Mouse (Mus musculus): ENCODE measurements around the gene Pcbp1. TPM values are rescaled to one million over a fixed set of nuclear protein-coding genes. Genes with fewer than 3 reads are reported as not detected.

Pcbp1 gene
- total and polyA plus RNA-seq, 3 experiments: 68.9 to 337 (median 73.0) TPM

- H3K9ac ChIP-seq (ENCODE audit: insufficient read depth, low read depth): peak overlapping the region; percentile 95
- H3K27ac ChIP-seq (ENCODE audit: insufficient read depth, low read depth): peak overlapping the region; percentile 99; the same call in 1 of the 2 replicates
- dilution Hi-C loops (cut with MboI; ENCODE audit: extremely low pct_ligation_motif_present, extremely low pct_unique_long_range_greater_than_20kb, low sequenced_read_pairs) (no loop called here), in situ Hi-C loops (cut with MboI; ENCODE audit: low pct_ligation_motif_present, low pct_unique_long_range_greater_than_20kb, low sequenced_read_pairs) (no loop called here)
- H3K27me3 ChIP-seq (replicated peaks): no peaks in the 10 kb centered on the region
- H3K4me1 ChIP-seq (ENCODE audit: control insufficient read depth in 1 of 2, insufficient read depth in 2 of 2): peaks cover 0 to 15% of the 10 kb centered on the region in 2 experiments; a peak in 2 of 4 replicates
- DNase-seq (ENCODE audit: extremely low read depth): no peak
- H3K4me3 ChIP-seq (replicated peaks in 1 of 3; ENCODE audit: low read depth in 2 of 3, low read length in 2 of 3, poor library complexity in 1 of 3): peak overlapping the region in 2 of 3 experiments; percentile 53 to 66
- peaks cover 4 to 38% of the 10 kb centered on the region in 2 experiments for H3K36me3 ChIP-seq (replicated peaks in 1 of 2; ENCODE audit: control insufficient read depth in 1 of 2, insufficient read depth in 1 of 2, low read length in 1 of 2)
- peaks cover 29% of the 10 kb centered on the region for H3K79me2 ChIP-seq (replicated peaks; ENCODE audit: control insufficient read depth, extremely low read depth, insufficient read depth, poor library complexity, severe bottlenecking)
- TF ChIP-seq JUND (conservative IDR thresholded peaks at IDR 0.05; ENCODE audit: low read depth, low read length) (no peak), MXI1 (IDR thresholded peaks at IDR 0.05; ENCODE audit: low read depth, low read length) (no peak), SIN3A (IDR thresholded peaks at IDR 0.05; ENCODE audit: low read length) (0 out of 2 replicates have a peak, but pooled peaks have one; percentile 9), CHD1 (IDR thresholded peaks at IDR 0.05; ENCODE audit: low read depth, low read length) (peak; percentile 30; the same call in 1 of the 2 replicates), POLR2AphosphoS2 (IDR thresholded peaks at IDR 0.05; ENCODE audit: low read depth, low read length) (no peak), USF2 (conservative IDR thresholded peaks at IDR 0.05; ENCODE audit: low read depth, low read length) (no peak), ZNF384 (IDR thresholded peaks at IDR 0.05; ENCODE audit: low read depth, low read length) (peak; percentile 60), NELFE (IDR thresholded peaks at IDR 0.05; ENCODE audit: low read depth, low read length) (no peak), MAX (IDR thresholded peaks at IDR 0.05; ENCODE audit: low read length) (no peak), ELF1 (IDR thresholded peaks at IDR 0.05; ENCODE audit: low read depth, low read length) (no peak), EP300 (IDR thresholded peaks at IDR 0.05; ENCODE audit: low read length) (no peak), RCOR1 (conservative IDR thresholded peaks at IDR 0.05; ENCODE audit: low read depth, low read length) (no peak), NRF1 (IDR thresholded peaks at IDR 0.05; ENCODE audit: low read depth, low read length) (0 out of 2 replicates have a peak, but pooled peaks have one; percentile 8), CTCF (conservative IDR thresholded peaks at IDR 0.05 in 1 of 2, IDR thresholded peaks at IDR 0.05 in 1 of 2; ENCODE audit: low read depth in 2 of 2, low read length in 2 of 2) (no peak)
- no peaks in the 10 kb centered on the region for H3K9me3 ChIP-seq (replicated peaks; ENCODE audit: low read length)
- H3K4me2 ChIP-seq (ENCODE audit: insufficient read depth, low read depth, poor library complexity, severe bottlenecking): peak overlapping the region; percentile 81
Measured at GRCm38 (mm10) chr6:86527766-86528450, 1.8 kb upstream of the Pcbp1 start.

GRCm38 (mm10) chr6:86526961-86527740, 1.0 kb upstream of the Pcbp1 start:
- peaks cover 35% of the 10 kb centered on the region for H3K79me2 ChIP-seq (replicated peaks; ENCODE audit: control insufficient read depth, extremely low read depth, insufficient read depth, poor library complexity, severe bottlenecking)
- H3K4me3 ChIP-seq (replicated peaks in 1 of 3; ENCODE audit: low read depth in 2 of 3, low read length in 2 of 3, poor library complexity in 1 of 3): peak overlapping the region; percentile 53 to 98 (median 66)
- in situ Hi-C loops (cut with MboI; ENCODE audit: low pct_ligation_motif_present, low pct_unique_long_range_greater_than_20kb, low sequenced_read_pairs) (no loop called here), dilution Hi-C loops (cut with MboI; ENCODE audit: extremely low pct_ligation_motif_present, extremely low pct_unique_long_range_greater_than_20kb, low sequenced_read_pairs) (no loop called here)
- 0 out of 2 replicates have a peak, but pooled peaks have one; percentile 13 for TF ChIP-seq IRF4 (IDR thresholded peaks at IDR 0.05; ENCODE audit: low read depth, low read length)
- TF ChIP-seq TBP (conservative IDR thresholded peaks at IDR 0.05; ENCODE audit: low read depth, low read length): peak; percentile 56; the same call in 1 of the 2 replicates
- TF ChIP-seq MYC (IDR thresholded peaks at IDR 0.05; ENCODE audit: low read depth, low read length): peak; percentile 93
- peak; percentile 77 for TF ChIP-seq NRF1 (IDR thresholded peaks at IDR 0.05; ENCODE audit: low read depth, low read length)
- TF ChIP-seq BHLHE40 (IDR thresholded peaks at IDR 0.05; ENCODE audit: low read depth, low read length): peak; percentile 57
- peak; percentile 39 for TF ChIP-seq HCFC1 (IDR thresholded peaks at IDR 0.05; ENCODE audit: low read depth, low read length)
- 0 out of 2 replicates have a peak, but pooled peaks have one; percentile 39 for TF ChIP-seq UBTF (IDR thresholded peaks at IDR 0.05; ENCODE audit: low read depth, low read length)
- TF ChIP-seq MAX (IDR thresholded peaks at IDR 0.05; ENCODE audit: low read length): peak; percentile 83; the same call in 1 of the 2 replicates
- TF ChIP-seq CTCF (conservative IDR thresholded peaks at IDR 0.05 in 1 of 2, IDR thresholded peaks at IDR 0.05 in 1 of 2; ENCODE audit: low read depth in 2 of 2, low read length in 2 of 2): no peak
- no peak; the same call in 1 of the 2 replicates for TF ChIP-seq NELFE (IDR thresholded peaks at IDR 0.05; ENCODE audit: low read depth, low read length)
- peak; percentile 88 for TF ChIP-seq TCF12 (IDR thresholded peaks at IDR 0.05; ENCODE audit: low read depth, low read length)
- peak; percentile 75 for TF ChIP-seq POLR2A (IDR thresholded peaks at IDR 0.05; ENCODE audit: low read depth, low read length)
- TF ChIP-seq GABPA (IDR thresholded peaks at IDR 0.05; ENCODE audit: insufficient replicate concordance, low read depth, low read length): no peak
- TF ChIP-seq SMC3 (IDR thresholded peaks at IDR 0.05; ENCODE audit: low read depth, low read length): no peak
- peaks cover 0 to 21% of the 10 kb centered on the region in 2 experiments; a peak in 2 of 4 replicates for H3K4me1 ChIP-seq (ENCODE audit: control insufficient read depth in 1 of 2, insufficient read depth in 2 of 2)
- H3K27ac ChIP-seq (ENCODE audit: insufficient read depth, low read depth): peak overlapping the region; percentile 99
- peak overlapping the region; percentile 81; the same call in 1 of the 2 replicates for H3K4me2 ChIP-seq (ENCODE audit: insufficient read depth, low read depth, poor library complexity, severe bottlenecking)
- no peaks in the 10 kb centered on the region for H3K27me3 ChIP-seq (replicated peaks)
- peaks cover 4 to 38% of the 10 kb centered on the region in 2 experiments for H3K36me3 ChIP-seq (replicated peaks in 1 of 2; ENCODE audit: control insufficient read depth in 1 of 2, insufficient read depth in 1 of 2, low read length in 1 of 2)
- no peaks in the 10 kb centered on the region for H3K9me3 ChIP-seq (replicated peaks; ENCODE audit: low read length)
- peak overlapping the region; percentile 95 for H3K9ac ChIP-seq (ENCODE audit: insufficient read depth, low read depth)
- peak; percentile 64 for DNase-seq (ENCODE audit: extremely low read depth)
